Mouse (Mus musculus): ENCODE data around the gene Nhlrc1. TPM values are rescaled to one million over a fixed set of nuclear protein-coding genes. Genes with fewer than 3 reads are reported as not detected.
A peak's percentile ranks its signal among the peaks of the same experiment; 100 is the strongest.

Nhlrc1 gene
- polyA plus RNA-seq, 1 experiment from 2014 or later = 4.3 TPM

GRCm38 (mm10) chr13:46997355-46997754 lies 17.3 kb downstream of the Nhlrc1 start:
- Histone ChIP-seq H3K4me2 (replicated peaks) (no peak overlapping the region), H3K4me3 (no peak overlapping the region), H3K27me3 (no peaks in the 10 kb centered on the region), H3K4me1 (no peaks in the 10 kb centered on the region), H3K36me3 (no peaks in the 10 kb centered on the region), H3K9me3 (no peaks in the 10 kb centered on the region), H3K9ac (no peak overlapping the region), H3K27ac (no peak overlapping the region)
- 75% methylated on average over 4 of the region's 4 CpGs for WGBS
- no peak for ATAC-seq (ENCODE audit: low FRiP score, low read depth)

- WGBS = 92% methylated on average over 2 of the region's 2 CpGs
- Histone ChIP-seq H3K9ac (no peak overlapping the region), H3K4me2 (replicated peaks) (no peak overlapping the region), H3K4me3 (no peak overlapping the region), H3K27ac (no peak overlapping the region), H3K27me3 (no peaks in the 10 kb centered on the region), H3K4me1 (no peaks in the 10 kb centered on the region), H3K9me3 (no peaks in the 10 kb centered on the region), H3K36me3 (no peaks in the 10 kb centered on the region)
- no peak for ATAC-seq (ENCODE audit: low FRiP score, low read depth)
Observed at GRCm38 (mm10) chr13:46993274-46993551, 21.4 kb downstream of the Nhlrc1 start.

GRCm38 (mm10) chr13:46992516-46993273 lies 22.0 kb downstream of the Nhlrc1 start:
- Histone ChIP-seq H3K27ac (no peak overlapping the region), H3K4me3 (no peak overlapping the region), H3K9me3 (no peaks in the 10 kb centered on the region), H3K4me1 (no peaks in the 10 kb centered on the region), H3K4me2 (replicated peaks) (no peak overlapping the region), H3K27me3 (no peaks in the 10 kb centered on the region), H3K9ac (no peak overlapping the region), H3K36me3 (no peaks in the 10 kb centered on the region)
- WGBS = 70% methylated on average over 7 of the region's 7 CpGs
- ATAC-seq (ENCODE audit: low FRiP score, low read depth) = no peak

- no peaks in the 10 kb centered on the region for H3K4me1 ChIP-seq
- 28% methylated on average over 4 of the region's 4 CpGs for WGBS
- H3K27ac ChIP-seq = no peak overlapping the region
- H3K36me3 ChIP-seq = no peaks in the 10 kb centered on the region
- no peak overlapping the region for H3K9ac ChIP-seq
- ATAC-seq (ENCODE audit: low FRiP score, low read depth) = no peak
- no peaks in the 10 kb centered on the region for H3K27me3 ChIP-seq
- H3K4me3 ChIP-seq = no peak overlapping the region
- H3K4me2 ChIP-seq (replicated peaks) = no peak overlapping the region
- no peaks in the 10 kb centered on the region for H3K9me3 ChIP-seq
Observed at GRCm38 (mm10) chr13:46990376-46991011, 24.2 kb downstream of the Nhlrc1 start.

- Histone ChIP-seq H3K36me3 (no peaks in the 10 kb centered on the region), H3K9me3 (no peaks in the 10 kb centered on the region), H3K27me3 (no peaks in the 10 kb centered on the region), H3K27ac (no peak overlapping the region), H3K4me2 (replicated peaks) (no peak overlapping the region), H3K4me1 (no peaks in the 10 kb centered on the region), H3K9ac (no peak overlapping the region), H3K4me3 (no peak overlapping the region)
- WGBS = 77% methylated on average over 8 of the region's 8 CpGs
- ATAC-seq (ENCODE audit: low FRiP score, low read depth) = no peak
Observed at GRCm38 (mm10) chr13:46987941-46988340, 26.7 kb downstream of the Nhlrc1 start.

GRCm38 (mm10) chr13:46986208-46986607 lies 28.4 kb downstream of the Nhlrc1 start:
- Histone ChIP-seq H3K4me1 (no peaks in the 10 kb centered on the region), H3K9me3 (no peaks in the 10 kb centered on the region), H3K9ac (no peak overlapping the region), H3K27ac (no peak overlapping the region), H3K4me2 (replicated peaks) (no peak overlapping the region), H3K4me3 (no peak overlapping the region), H3K36me3 (no peaks in the 10 kb centered on the region), H3K27me3 (no peaks in the 10 kb centered on the region)
- no peak for ATAC-seq (ENCODE audit: low FRiP score, low read depth)
- 78% methylated on average over 6 of the region's 6 CpGs for WGBS

GRCm38 (mm10) chr13:46983878-46984277 lies 30.8 kb downstream of the Nhlrc1 start:
- H3K4me2 ChIP-seq (replicated peaks) = no peak overlapping the region
- peaks cover 6% of the 10 kb centered on the region for H3K4me1 ChIP-seq
- no peak overlapping the region for H3K4me3 ChIP-seq
- H3K27ac ChIP-seq = no peak overlapping the region
- H3K27me3 ChIP-seq = no peaks in the 10 kb centered on the region
- ATAC-seq (ENCODE audit: low FRiP score, low read depth) = no peak
- H3K36me3 ChIP-seq = no peaks in the 10 kb centered on the region
- H3K9ac ChIP-seq = no peak overlapping the region
- H3K9me3 ChIP-seq = no peaks in the 10 kb centered on the region
- WGBS = 93% methylated on average over 2 of the region's 2 CpGs

GRCm38 (mm10) chr13:46979836-46980490 lies 34.7 kb downstream of the Nhlrc1 start:
- H3K4me2 ChIP-seq (replicated peaks) = no peak overlapping the region
- no peak overlapping the region for H3K9ac ChIP-seq
- no peak for ATAC-seq (ENCODE audit: low FRiP score, low read depth)
- peaks cover 9% of the 10 kb centered on the region for H3K4me1 ChIP-seq
- H3K27ac ChIP-seq = no peak overlapping the region
- 46% methylated on average over 13 of the region's 13 CpGs for WGBS
- H3K9me3 ChIP-seq = no peaks in the 10 kb centered on the region
- no peak overlapping the region for H3K4me3 ChIP-seq
- no peaks in the 10 kb centered on the region for H3K27me3 ChIP-seq
- no peaks in the 10 kb centered on the region for H3K36me3 ChIP-seq

GRCm38 (mm10) chr13:46976532-46976931 lies 38.1 kb downstream of the Nhlrc1 start:
- H3K27me3 ChIP-seq = no peaks in the 10 kb centered on the region
- no peak overlapping the region for H3K4me3 ChIP-seq
- no peak overlapping the region for H3K4me2 ChIP-seq (replicated peaks)
- ATAC-seq (ENCODE audit: low FRiP score, low read depth) = no peak
- no peaks in the 10 kb centered on the region for H3K9me3 ChIP-seq
- 88% methylated on average over 7 of the region's 7 CpGs for WGBS
- no peaks in the 10 kb centered on the region for H3K36me3 ChIP-seq
- H3K27ac ChIP-seq = no peak overlapping the region
- peaks cover 9% of the 10 kb centered on the region for H3K4me1 ChIP-seq
- no peak overlapping the region for H3K9ac ChIP-seq

GRCm38 (mm10) chr13:46975930-46976329 lies 38.7 kb downstream of the Nhlrc1 start:
- Histone ChIP-seq H3K9ac (no peak overlapping the region), H3K4me3 (no peak overlapping the region), H3K9me3 (no peaks in the 10 kb centered on the region), H3K4me1 (peaks cover 9% of the 10 kb centered on the region), H3K4me2 (replicated peaks) (no peak overlapping the region), H3K27me3 (no peaks in the 10 kb centered on the region), H3K36me3 (no peaks in the 10 kb centered on the region), H3K27ac (no peak overlapping the region)
- 58% methylated on average over 4 of the region's 4 CpGs for WGBS
- ATAC-seq (ENCODE audit: low FRiP score, low read depth) = no peak

GRCm38 (mm10) chr13:46975031-46975551 lies 39.6 kb downstream of the Nhlrc1 start:
- Histone ChIP-seq H3K9ac (no peak overlapping the region), H3K4me3 (no peak overlapping the region), H3K9me3 (no peaks in the 10 kb centered on the region), H3K4me2 (replicated peaks) (peak overlapping the region; percentile 25; the same call in 1 of the 2 replicates), H3K27me3 (no peaks in the 10 kb centered on the region), H3K36me3 (no peaks in the 10 kb centered on the region), H3K27ac (no peak overlapping the region), H3K4me1 (peaks cover 7% of the 10 kb centered on the region)
- 71% methylated on average over 14 of the region's 14 CpGs for WGBS
- no peak for ATAC-seq (ENCODE audit: low FRiP score, low read depth)

GRCm38 (mm10) chr13:46970286-46970945 lies 44.2 kb downstream of the Nhlrc1 start:
- Histone ChIP-seq H3K27ac (no peak overlapping the region), H3K27me3 (no peaks in the 10 kb centered on the region), H3K9ac (no peak overlapping the region), H3K9me3 (no peaks in the 10 kb centered on the region; the same call in 1 of the 2 replicates), H3K4me2 (replicated peaks) (no peak overlapping the region), H3K4me3 (no peak overlapping the region), H3K4me1 (peaks cover 10% of the 10 kb centered on the region; the same call in 1 of the 2 replicates), H3K36me3 (no peaks in the 10 kb centered on the region)
- no peak for ATAC-seq (ENCODE audit: low FRiP score, low read depth)
- WGBS = 82% methylated on average over 10 of the region's 10 CpGs
